Mouse (Mus musculus) common myeloid progenitor, adult 5-6 weeks (primary cell): ENCODE results near the gene Specc1. TPM values are rescaled to one million over a fixed set of nuclear protein-coding genes. Genes with fewer than 3 reads are reported as not detected.

Experiments used
- ATAC-seq: replicated peaks from 2 replicates; pipeline ENCODE4 v1.8.0; 2016; ENCODE audit warnings: low read depth, mild to moderate bottlenecking, moderate TSS enrichment, inconsistent platforms; ENCODE audit not compliant: poor library complexity, severe bottlenecking
- total RNA-seq: library from RNA; stranded (forward); fragments of 200-1000, 187-1606 nt; gene quantifications from 2 replicates; pipeline ENCODE4 v1.2.3, GENCODE M21; 2017

Gene Specc1
- total RNA-seq, 1 experiment from 2014 or later: 33.9 TPM

- ATAC-seq: no peak
These were observed 78.7 kb downstream of the Specc1 start for GRCm38 (mm10) chr11:62035220-62035619.

DNA sequence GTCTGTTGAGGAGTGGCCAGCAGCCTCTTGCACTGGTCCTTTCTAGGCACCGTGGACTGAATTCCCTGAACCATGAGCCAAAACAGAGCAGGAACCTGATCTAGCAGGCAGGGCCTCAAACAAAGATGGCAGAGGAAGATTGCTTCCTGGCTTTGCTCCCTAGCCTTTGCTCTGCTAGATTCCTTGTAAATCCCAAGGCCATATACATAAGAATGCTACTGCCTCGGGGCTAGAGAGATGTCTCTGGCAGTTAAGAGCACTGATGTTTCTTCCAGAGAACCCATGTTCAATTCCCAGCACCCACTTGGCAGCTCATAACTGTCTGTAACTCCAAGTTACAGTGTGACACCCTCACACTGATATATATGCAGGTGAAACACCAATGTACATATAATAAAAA, 83.6 kb downstream of the Specc1 start:
- ATAC-seq: no peak

DNA sequence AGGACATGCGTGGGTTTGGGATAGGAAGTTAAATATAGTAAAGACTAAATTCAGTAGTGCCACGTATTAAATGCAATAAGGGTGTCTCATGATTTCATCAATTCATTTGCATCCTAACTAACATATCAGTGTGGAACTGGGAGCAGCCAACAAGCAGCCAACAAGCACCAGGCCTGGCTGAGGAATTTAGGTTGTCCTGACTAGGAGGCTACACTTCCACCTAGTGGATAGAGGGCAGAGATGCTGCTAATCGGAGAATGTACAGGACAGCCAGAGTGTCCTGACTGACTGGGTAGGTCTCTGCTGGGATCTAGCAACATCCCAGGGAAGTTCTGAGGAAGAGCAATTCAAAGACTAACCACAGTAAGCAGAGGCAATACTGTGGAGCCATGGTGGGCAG, 88.1 kb downstream of the Specc1 start:
- ATAC-seq: peak; percentile 55

DNA sequence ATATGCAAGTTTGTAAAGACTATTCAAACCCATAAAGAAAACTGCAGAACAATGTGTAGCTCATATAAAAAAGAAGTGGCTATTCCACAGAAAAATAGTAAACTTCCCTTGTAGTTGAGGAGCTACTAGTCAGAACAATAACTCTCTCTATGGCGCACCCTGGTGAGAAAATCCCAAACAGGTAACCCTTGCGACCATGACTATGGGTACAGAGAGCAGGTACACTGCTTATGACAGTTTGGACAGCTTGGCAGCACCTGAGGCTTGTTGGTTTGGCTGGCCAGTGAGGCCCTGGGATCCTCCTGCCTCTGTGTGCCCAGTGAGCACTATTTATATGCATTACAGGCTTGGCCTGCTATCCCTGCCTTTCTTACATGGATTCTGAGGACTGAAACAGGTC, 89.4 kb downstream of the Specc1 start:
- no peak for ATAC-seq

DNA sequence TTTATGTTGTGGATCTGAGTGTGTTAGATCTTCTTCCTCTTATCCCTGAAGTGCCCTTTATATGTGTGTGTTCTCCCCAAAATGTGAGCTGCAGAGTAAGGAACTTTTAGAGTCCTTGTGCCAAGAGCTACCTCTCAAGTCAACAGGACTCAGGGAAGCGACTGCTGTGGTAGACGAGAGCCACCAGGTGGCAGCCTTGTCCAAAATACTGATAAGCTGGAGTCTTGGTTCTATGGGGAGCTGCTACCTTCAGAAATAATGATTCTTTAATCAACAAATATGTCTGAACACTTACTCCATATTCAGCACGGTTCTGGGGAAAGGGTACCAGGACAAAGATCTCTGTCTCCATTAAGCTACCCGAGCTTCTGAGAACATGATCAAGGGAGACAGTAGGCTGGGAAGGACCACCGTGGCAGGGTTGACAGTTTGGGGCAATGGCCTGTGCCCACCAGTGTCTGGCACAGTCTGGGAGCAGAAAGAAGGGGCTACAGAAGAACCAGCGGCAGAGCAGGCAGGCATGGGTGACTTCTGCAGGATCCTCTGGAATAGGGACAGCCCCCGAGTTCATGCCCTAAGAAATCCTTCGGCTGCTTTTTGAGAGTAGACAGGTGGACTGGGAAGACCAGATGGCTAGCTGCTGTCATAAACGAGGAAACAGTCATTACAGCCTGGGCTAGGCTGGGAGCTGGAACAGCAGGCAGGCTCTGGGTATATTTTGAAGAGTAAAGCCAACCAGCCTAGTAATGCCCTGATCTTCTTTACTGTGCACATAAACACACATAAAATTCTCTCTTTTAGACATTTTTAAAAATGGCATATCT, 91.5 kb downstream of the Specc1 start:
- peak; percentile 75 for ATAC-seq

DNA sequence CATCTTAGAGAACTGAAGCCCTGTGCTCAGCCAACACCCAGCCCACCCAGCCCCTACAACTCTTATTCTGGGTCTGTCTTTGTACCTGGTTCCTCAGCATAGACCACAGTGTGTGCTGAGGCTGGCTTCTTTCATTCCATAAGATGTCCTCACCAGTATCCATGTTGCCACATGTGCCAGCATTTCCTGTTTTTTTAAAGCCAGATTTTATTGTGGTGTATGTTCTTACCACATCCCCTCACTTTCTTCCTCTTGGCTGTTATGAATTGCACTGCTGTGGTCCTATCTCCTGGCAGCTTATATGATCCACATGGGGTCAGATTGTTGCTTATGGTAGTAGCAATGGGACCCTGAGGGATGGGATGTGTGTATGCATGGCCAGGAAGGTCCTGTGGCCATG, 92.6 kb downstream of the Specc1 start:
- ATAC-seq: peak; percentile 75

- ATAC-seq: no peak
These were observed 94.1 kb downstream of the Specc1 start for GRCm38 (mm10) chr11:62050356-62051330.

- ATAC-seq: no peak
These were observed 94.9 kb downstream of the Specc1 start for GRCm38 (mm10) chr11:62051487-62051886.

GRCm38 (mm10) chr11:62053928-62054327, 97.4 kb downstream of the Specc1 start:
- ATAC-seq: no peak

DNA sequence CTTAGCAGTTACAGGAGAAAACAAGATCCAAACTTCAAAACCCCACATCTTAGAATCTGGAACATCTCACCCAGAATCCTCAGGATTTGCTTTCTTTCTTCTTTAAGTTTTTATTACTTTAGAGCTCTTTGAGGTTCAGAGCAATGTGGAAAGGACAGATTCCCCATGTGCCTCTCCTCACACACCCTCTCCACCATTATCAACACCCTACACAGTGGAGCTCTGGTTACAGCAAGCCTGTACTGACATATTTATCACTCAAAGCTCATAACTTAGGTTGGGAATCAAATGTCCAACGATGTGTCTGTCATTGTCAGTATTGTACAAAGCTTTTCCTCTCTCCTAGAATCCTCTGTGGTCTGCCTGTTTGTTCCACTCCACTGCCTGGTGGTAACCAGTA, 108.0 kb downstream of the Specc1 start:
- no peak for ATAC-seq

DNA sequence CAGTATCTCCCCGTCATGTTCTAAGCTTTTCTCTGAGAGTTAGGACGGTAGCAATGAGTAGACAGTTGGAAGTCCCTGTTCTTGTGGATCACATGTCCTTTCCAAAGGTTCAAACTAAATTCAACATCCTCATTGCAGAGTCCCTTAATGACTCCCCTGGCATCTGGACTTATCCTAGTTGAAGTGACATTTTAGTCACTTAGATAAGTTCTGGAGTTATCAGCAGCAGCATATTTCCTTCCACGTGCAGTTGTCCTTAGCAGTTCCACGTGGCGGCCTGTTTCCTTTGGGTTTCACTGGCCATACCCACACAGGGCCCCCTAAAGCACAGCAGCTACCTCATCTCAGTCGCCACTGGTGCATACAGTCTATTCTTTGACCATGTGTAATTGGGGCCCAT, 109.1 kb downstream of the Specc1 start:
- ATAC-seq: peak; percentile 65

- ATAC-seq: no peak
These were observed 113.0 kb downstream of the Specc1 start for GRCm38 (mm10) chr11:62069554-62069953.

- no peak for ATAC-seq
These were observed 113.6 kb downstream of the Specc1 start for GRCm38 (mm10) chr11:62070206-62070605.

DNA sequence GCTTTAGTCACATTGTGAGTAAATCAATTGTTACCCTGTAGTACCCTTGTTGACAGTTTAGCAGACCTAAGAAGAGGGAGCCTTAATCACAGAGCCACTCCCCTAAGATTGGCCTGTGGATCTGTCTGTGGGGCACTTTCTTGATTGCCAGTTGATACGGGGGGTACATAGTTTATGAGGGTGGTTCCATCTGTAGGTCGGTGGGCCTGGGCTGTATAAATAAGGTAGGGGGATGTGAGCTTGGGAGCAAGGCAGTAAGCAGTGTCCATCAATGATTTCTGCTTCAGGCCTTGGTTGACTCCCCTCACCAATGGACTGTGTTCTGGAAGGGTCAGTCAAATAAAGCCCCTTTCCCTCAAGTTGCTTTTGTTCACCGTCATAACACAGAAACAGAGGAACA, 115.8 kb downstream of the Specc1 start:
- ATAC-seq: no peak

DNA sequence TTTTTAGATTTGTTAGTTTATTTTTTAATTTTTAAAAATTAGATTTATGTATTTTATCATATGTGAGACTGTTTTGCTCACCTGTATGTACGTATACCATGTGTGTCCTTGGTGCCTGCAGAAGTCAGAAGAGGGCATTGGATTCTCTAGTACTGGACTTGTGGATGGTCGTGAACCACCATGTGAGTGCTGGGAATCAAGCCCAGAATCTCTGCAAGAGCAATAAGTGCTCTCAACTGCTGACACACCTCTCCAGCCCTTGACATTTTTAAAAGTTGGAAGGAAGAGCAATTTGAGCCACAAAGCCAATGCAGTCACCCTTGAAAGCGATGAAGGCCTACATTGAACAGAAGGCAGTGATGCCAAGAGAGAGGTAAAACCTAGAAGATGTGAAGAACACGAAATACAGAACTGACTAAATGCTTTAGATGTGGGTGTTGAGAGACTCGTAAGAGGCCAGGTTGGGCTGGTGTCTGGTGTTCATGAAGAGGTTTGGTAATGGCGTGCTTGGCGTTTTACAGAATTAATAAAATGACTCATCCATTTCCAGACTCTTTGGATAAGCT, 117.1 kb downstream of the Specc1 start:
- no peak for ATAC-seq

DNA sequence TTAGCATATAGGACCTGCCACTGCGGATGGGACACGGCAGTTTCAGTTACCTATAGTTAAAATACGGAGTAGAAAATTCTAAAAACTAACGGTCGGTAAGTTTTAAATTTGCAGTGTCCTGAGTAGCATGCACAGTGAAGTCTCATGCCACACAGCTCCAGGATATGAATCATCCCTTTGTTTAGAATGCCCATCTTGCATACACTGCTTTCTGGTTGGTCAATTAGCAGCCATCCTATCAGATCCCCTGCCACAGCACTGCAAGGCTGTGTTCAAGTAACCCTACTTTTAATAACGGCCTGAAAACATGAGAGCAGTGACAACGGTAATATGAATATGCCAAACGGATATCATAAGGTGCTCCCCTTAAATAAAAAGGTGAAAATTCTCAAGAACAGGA, 118.0 kb downstream of the Specc1 start:
- ATAC-seq: no peak

DNA sequence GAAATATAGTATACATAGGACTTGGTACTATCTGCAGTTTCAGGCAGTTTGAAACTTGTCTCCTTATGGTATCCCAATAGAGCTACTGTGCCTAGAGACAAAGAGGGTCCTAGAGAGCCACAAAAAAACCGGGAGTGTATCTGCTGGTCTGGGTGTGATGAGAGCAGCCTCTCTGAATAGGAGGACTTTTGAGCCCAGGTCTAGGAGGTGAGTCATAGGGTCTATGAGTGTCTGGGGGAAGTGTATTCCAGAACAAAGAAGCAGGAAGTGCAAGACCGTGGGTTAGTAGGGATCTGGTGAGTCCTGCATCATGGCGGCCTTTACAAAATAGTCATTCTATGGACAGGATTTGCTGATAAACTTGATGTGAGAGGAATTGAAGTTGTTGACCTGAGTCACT, 118.5 kb downstream of the Specc1 start:
- no peak for ATAC-seq

GRCm38 (mm10) chr11:62075551-62075950, 119.0 kb downstream of the Specc1 start:
- no peak for ATAC-seq

DNA sequence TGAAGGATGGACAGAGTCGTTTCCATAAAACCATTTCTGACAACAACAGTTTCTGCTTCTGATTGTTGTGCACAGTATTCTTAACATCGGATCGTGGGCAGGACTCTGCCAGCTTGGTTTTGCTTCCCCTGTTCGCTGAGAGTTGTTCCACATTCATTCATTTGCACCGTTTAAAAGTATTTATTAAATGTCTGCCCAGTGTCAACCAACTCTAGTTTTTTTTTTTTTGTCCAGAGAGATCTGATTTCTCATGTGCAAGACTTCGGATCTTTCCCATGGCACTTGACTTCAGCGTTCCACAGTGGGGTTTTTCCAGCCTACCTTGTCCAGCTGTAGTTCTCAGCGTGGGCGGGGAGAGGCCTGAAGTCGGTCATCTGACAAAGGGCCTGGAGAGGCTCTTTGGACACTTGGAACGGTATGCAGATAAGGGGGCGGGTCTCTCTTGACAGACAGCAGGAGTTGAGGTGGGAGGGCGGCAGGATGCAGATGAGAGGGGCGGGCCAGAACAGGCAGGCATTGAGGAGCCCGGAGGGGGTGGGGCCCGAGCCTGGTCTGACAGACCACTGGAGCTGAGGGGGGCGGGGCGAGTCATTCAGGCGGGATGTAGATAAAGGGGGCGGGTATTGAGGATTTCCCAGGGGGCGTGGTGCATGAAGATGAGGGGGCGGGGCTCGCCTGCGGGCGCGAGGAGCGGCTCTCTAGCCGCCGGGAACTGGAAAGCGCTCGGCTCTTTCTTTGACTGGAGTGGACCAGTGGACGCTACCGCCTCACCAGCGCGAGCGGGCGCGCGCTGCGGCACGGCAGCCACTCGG, 120.0 kb downstream of the Specc1 start:
- peak; percentile 97 for ATAC-seq
